Mouse (Mus musculus): ENCODE measurements around the gene Prrt4. TPM values are rescaled to one million over a fixed set of nuclear protein-coding genes. Genes with fewer than 3 reads are reported as not detected.

Gene Prrt4
- total and polyA plus RNA-seq, 2 experiments, result 0.02 TPM; not detected in 1

DNA sequence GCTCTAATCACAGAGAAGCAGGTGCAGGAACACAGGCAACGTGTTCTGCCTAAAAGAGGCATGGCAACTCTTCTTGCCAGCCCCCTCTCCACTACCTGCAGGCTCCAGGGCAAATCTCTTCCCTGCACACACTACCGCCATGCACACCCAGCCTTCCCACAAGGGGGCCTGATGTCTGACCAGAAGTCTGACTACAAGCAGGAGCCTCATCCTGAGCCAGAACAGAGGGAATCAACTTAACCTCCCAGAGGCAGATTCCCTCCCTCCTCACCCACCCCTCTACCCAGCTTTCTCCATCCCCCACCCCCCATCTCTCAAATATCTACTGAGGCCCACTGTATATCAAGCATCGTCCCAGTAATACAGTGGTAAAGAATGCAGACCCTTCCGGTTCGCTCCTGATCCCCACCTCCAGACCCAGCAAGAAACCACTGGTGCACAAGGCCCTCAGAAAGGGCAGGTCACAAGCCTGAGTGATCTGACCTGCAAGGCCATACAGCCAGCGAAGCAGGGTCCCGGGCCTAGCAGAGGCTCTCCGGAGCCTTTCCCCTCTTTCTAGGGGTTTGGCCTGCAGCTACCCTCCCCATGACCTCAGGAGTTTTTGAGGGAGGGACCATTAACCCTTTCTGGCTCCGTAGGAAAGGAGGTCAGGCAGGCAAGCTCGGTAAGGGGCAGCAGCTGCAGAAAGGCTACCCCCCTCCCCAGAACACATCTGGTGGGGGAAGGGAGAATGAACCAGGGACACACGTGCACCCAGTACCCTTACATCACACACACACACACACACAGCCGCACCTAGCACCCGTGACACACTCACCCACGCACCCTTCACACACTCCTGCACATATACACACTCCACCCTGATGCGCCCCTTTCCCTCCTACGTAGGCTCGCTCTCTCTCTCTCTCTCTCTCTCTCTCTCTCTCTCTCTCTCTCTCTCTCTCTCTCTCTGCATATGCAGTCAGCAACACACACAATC is 1.2 kb downstream of the Prrt4 start:
- H3K36me3 ChIP-seq (ENCODE audit: control insufficient read depth, insufficient read depth, low read length), result no peaks in the 10 kb centered on the region
- no peak overlapping the region for H3K27ac ChIP-seq (replicated peaks; ENCODE audit: insufficient read depth, low read depth, low read length)
- no peak overlapping the region for H3K4me3 ChIP-seq (ENCODE audit: insufficient read depth, low read depth, low read length)
- WGBS, result 51% methylated on average over 17 of the region's 17 CpGs
- H3K79me2 ChIP-seq (ENCODE audit: control insufficient read depth, insufficient read depth, low read length), result no peaks in the 10 kb centered on the region
- peaks cover 3% of the 10 kb centered on the region; the same call in 1 of the 2 replicates for H3K4me1 ChIP-seq (ENCODE audit: control insufficient read depth, insufficient read depth, low read length)
- peaks cover 16% of the 10 kb centered on the region for H3K27me3 ChIP-seq (ENCODE audit: control insufficient read depth, insufficient read depth, low read length)
- no peak overlapping the region for H3K9ac ChIP-seq (ENCODE audit: low read depth, low read length)
- TF ChIP-seq POLR2A (IDR thresholded peaks at IDR 0.05; ENCODE audit: extremely low read depth, insufficient read depth, low read length), result no peak
- no peak for DNase-seq (ENCODE audit: extremely low read depth, low read depth, low spot score)

DNA sequence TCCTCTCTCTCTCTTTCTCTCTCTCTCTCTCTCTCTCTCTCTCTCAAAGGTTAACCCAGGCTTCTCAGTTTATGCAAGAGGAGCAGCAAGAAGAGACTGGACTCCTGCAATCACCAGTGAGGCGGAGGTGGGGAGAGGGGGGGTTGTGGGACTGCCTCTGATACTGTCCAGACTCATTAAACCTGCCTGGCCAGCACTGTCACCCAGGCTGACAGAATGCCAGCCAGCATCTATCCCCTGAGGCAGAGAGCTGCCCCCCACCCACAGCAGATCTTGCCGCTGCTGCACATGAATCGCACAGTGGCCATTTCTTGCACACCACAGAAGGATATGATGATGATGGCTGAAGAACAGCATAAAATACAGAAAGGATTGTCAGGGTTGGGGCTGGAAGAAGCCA is 4.3 kb downstream of the Prrt4 start:
- Histone ChIP-seq H3K27me3 (ENCODE audit: control insufficient read depth, insufficient read depth, low read length) (peaks cover 24% of the 10 kb centered on the region), H3K9ac (ENCODE audit: low read depth, low read length) (no peak overlapping the region), H3K4me3 (ENCODE audit: insufficient read depth, low read depth, low read length) (no peak overlapping the region), H3K4me1 (ENCODE audit: control insufficient read depth, insufficient read depth, low read length) (peaks cover 7% of the 10 kb centered on the region; the same call in 1 of the 2 replicates), H3K36me3 (ENCODE audit: control insufficient read depth, insufficient read depth, low read length) (no peaks in the 10 kb centered on the region), H3K79me2 (ENCODE audit: control insufficient read depth, insufficient read depth, low read length) (no peaks in the 10 kb centered on the region), H3K27ac (replicated peaks; ENCODE audit: insufficient read depth, low read depth, low read length) (no peak overlapping the region)
- 89% methylated on average over 3 of the region's 3 CpGs for WGBS
- TF ChIP-seq CTCF (IDR thresholded peaks at IDR 0.05; ENCODE audit: low read depth, low read length), result no peak
- TF ChIP-seq POLR2A (IDR thresholded peaks at IDR 0.05; ENCODE audit: extremely low read depth, insufficient read depth, low read length), result no peak
- DNase-seq (ENCODE audit: extremely low read depth, low read depth, low spot score), result no peak

DNA sequence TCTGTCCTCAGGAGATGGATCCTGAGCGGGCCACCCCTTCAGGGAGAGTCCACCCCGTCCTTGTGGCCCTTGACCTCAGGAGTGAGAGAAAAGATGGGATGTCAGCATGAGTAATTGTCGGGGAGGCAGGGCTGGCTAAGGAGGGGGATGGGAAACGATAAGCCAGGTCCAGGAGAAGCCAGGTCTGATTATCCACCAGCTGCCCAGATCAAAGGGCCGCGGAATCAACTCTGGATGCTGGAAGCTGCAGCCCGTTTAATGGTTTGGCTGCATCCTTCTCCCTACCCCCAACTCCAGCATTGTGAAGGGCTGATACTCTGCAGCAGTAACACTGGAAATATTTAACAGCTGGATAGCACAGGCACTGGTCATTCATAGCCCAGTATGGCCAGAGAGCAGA is 5.0 kb downstream of the Prrt4 start:
- Histone ChIP-seq H3K27me3 (ENCODE audit: control insufficient read depth, insufficient read depth, low read length) (peaks cover 22% of the 10 kb centered on the region), H3K4me1 (ENCODE audit: control insufficient read depth, insufficient read depth, low read length) (peaks cover 5% of the 10 kb centered on the region; the same call in 1 of the 2 replicates), H3K4me3 (ENCODE audit: insufficient read depth, low read depth, low read length) (no peak overlapping the region), H3K79me2 (ENCODE audit: control insufficient read depth, insufficient read depth, low read length) (no peaks in the 10 kb centered on the region), H3K9ac (ENCODE audit: low read depth, low read length) (no peak overlapping the region), H3K27ac (replicated peaks; ENCODE audit: insufficient read depth, low read depth, low read length) (no peak overlapping the region), H3K36me3 (ENCODE audit: control insufficient read depth, insufficient read depth, low read length) (no peaks in the 10 kb centered on the region)
- no peak for DNase-seq (ENCODE audit: extremely low read depth, low read depth, low spot score)
- TF ChIP-seq POLR2A (IDR thresholded peaks at IDR 0.05; ENCODE audit: extremely low read depth, insufficient read depth, low read length), result no peak
- TF ChIP-seq CTCF (IDR thresholded peaks at IDR 0.05; ENCODE audit: low read depth, low read length), result no peak
- 32% methylated on average over 7 of the region's 7 CpGs for WGBS

DNA sequence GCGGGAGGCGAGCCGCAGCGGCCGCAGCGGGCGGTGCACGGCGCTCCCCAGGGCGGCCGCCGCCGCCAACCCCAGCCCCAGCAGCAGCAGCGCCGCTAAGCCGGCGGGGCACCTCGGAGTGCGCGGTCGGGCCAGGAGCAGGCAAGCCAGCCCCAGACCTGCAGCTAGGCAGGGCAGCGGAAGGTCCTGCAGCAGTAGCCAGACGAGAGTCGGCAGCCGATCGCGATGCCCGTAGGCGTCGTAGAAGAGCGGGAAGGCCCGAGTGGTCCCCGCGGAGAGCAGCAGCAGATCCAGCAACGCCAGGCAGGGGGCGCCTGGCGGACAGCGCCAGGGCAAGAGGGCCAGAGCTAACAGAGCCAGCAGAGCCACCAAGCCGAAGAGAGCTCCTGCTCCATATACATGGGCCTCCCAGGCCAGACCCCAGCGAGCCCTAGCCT is 8.4 kb downstream of the Prrt4 start:
- Histone ChIP-seq H3K27me3 (ENCODE audit: control insufficient read depth, insufficient read depth, low read length) (peaks cover 9% of the 10 kb centered on the region), H3K27ac (replicated peaks; ENCODE audit: insufficient read depth, low read depth, low read length) (no peak overlapping the region), H3K36me3 (ENCODE audit: control insufficient read depth, insufficient read depth, low read length) (no peaks in the 10 kb centered on the region), H3K9ac (ENCODE audit: low read depth, low read length) (peak overlapping the region; percentile 69), H3K79me2 (ENCODE audit: control insufficient read depth, insufficient read depth, low read length) (no peaks in the 10 kb centered on the region), H3K4me3 (ENCODE audit: insufficient read depth, low read depth, low read length) (peak overlapping the region; percentile 70), H3K4me1 (ENCODE audit: control insufficient read depth, insufficient read depth, low read length) (peaks cover 4% of the 10 kb centered on the region; the same call in 1 of the 2 replicates)
- peak; percentile 28 for DNase-seq (ENCODE audit: extremely low read depth, low read depth, low spot score)
- no peak for TF ChIP-seq POLR2A (IDR thresholded peaks at IDR 0.05; ENCODE audit: extremely low read depth, insufficient read depth, low read length)
- TF ChIP-seq CTCF (IDR thresholded peaks at IDR 0.05; ENCODE audit: low read depth, low read length), result peak; percentile 85
- WGBS, result under 1% methylated on average over 36 of the region's 40 CpGs

DNA sequence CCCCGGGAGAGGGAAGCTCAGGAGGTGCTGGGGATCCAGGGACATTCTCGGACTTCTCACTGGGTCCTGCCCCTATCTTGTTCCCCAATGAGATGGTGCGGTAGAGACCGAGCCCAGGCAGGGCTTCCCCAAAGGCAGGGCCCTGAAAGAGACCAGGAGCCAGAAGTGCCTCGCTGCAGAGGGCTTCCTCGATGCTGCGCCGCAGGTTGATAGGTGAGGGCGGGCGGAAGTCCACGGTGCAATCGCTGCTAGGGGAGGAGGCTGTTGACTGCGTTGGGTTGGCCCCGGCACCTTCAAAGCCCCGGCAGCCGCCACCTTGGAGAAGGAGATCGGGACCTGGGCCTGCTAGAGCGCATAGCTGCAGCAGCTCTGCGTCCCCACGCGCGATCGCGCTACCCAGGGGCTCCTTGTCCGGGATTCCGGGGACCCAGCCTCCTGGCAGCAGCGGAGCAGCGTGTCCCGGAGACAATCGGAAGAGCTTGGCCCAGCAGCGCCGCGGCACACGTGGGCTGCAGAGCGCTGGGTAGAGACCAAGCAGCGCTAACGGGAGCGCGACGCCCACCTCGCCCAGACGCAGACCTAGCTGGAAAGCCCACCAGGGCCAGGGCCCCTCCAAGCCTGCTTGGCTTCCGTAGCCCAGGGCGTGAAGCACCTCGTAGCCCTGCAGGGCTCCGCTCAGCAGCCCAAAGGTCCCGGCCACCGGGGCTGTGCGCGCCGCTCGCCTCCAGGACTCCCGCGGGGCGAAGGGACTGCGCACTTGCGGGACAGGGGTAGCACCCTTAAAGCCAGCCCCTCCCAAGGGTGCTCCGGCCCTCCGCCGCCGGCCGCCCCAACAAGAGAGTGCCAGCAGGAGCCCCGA is 9.1 kb downstream of the Prrt4 start:
- H3K27me3 ChIP-seq (ENCODE audit: control insufficient read depth, insufficient read depth, low read length), result peaks cover 9% of the 10 kb centered on the region
- DNase-seq (ENCODE audit: extremely low read depth, low read depth, low spot score), result peak; percentile 17
- peak overlapping the region; percentile 70; the same call in 1 of the 2 replicates for H3K4me3 ChIP-seq (ENCODE audit: insufficient read depth, low read depth, low read length)
- H3K79me2 ChIP-seq (ENCODE audit: control insufficient read depth, insufficient read depth, low read length), result no peaks in the 10 kb centered on the region
- no peak overlapping the region for H3K27ac ChIP-seq (replicated peaks; ENCODE audit: insufficient read depth, low read depth, low read length)
- peaks cover 4% of the 10 kb centered on the region; the same call in 1 of the 2 replicates for H3K4me1 ChIP-seq (ENCODE audit: control insufficient read depth, insufficient read depth, low read length)
- H3K9ac ChIP-seq (ENCODE audit: low read depth, low read length), result peak overlapping the region; percentile 69
- 2% methylated on average over 63 of the region's 63 CpGs for WGBS
- H3K36me3 ChIP-seq (ENCODE audit: control insufficient read depth, insufficient read depth, low read length), result no peaks in the 10 kb centered on the region
- TF ChIP-seq POLR2A (IDR thresholded peaks at IDR 0.05; ENCODE audit: extremely low read depth, insufficient read depth, low read length), result no peak
- TF ChIP-seq CTCF (IDR thresholded peaks at IDR 0.05; ENCODE audit: low read depth, low read length), result no peak

Measured in liver, adult 2 months (tissue).